Mouse (Mus musculus) kidney, adult 2 months (tissue): ENCODE data around the gene Olfr700.

Source experiments
- CTCF ChIP-seq: fragments of 200-500 bp; conservative IDR thresholded peaks from 2 replicates; pipeline ENCODE4 v1.5.1; 2011; ENCODE audit warnings: low read depth, mild to moderate bottlenecking, control low read depth, low read length, moderate library complexity, mixed read lengths; ENCODE audit not compliant: insufficient read depth, insufficient read length
- POLR2A ChIP-seq: fragments of 200-500 bp; IDR thresholded peaks from one replicate; pipeline ENCODE4 v1.6.1; 2011; ENCODE audit warnings: low read depth, low read length, control low read depth

- TF ChIP-seq CTCF (no peak), POLR2A (no peak)
Observed at GRCm38 (mm10) chr7:106833793-106834192, 25.2 kb upstream of the Olfr700 start, which contains the start of gene Olfr702.
